Mouse (Mus musculus) ovary, postnatal 10 days (tissue): ENCODE results near the gene Bag6.
"Not testable (repeated sequence)": the region's sequence is repeated elsewhere in the genome, so short reads cannot be mapped to it uniquely, and the experiment has no call there.

Source experiments
- DNase-seq: peaks from one replicate; pipeline ENCODE4 v3.0.0; 2022; ENCODE audit warnings: low spot score

Bag6 gene

DNA sequence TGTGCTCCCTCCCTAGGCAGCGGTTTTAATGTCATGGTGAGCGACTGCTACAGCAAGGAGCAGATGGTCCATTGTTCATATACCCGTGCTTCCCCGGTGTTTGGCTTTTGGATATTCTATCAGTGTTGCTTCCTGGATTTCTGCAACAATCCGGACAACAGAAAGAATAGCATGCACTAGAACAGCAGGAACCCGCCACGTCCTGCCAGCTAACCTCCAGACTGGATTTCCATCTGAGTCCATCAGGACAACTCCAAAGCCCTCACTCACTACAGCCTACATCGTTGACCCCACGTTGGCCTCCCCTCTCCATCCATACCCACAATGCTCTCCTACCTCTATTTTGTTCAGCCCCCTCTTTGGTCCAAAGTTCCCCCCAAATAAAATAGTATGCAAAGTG is 23.2 kb upstream of the Bag6 start:
- DNase-seq, result no peak

DNA sequence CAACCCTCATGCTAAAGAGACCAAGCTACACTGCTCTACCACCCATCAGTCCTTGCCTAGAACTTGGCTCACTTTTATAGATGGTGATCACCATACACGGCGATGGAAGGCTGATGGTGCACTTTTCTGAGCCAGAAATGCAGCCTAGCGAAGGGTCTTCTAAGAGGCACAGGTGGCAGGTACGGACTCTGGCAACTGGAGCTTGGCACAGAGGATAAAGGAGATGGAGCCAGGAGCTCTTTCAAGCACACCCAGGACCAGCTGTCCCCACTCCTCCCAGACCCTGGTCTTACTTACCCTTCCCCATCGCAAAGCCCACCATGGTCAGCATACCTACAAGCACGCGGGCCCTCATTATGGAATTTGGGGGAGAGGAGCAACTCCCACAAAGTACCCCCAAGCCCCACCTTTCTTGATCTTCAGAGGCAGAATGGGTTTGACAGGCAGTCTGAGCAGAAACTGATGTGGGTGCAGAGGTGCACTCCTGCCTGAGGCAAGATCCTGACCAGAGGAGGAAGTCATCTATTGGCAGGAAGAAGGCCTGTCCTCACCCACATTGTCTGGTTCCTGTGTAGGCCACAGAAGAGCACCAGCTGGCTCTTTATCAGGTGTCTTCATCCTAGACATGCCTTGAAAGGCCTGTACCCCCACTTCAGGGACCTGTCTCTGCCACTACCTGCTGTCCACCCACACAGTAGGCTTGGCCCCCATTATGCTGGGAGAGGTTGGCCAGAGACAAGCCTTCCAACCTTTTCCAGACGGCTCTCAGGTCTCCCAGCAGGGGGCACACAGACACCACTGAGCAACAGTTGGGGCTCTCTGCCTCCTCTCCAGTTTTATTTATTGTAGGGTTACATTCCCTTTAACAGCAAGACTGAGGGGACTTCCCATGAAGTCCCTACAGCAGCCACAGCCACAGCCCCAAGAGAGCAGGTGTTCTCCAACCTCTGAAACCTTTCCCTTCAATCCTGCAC is 19.6 kb upstream of the Bag6 start, which contains the start of gene Ly6g5b:
Gene Ly6g5b (minus strand): TSS at position 383 of the 974 bp plus-strand sequence.
- DNase-seq, result no peak

DNA sequence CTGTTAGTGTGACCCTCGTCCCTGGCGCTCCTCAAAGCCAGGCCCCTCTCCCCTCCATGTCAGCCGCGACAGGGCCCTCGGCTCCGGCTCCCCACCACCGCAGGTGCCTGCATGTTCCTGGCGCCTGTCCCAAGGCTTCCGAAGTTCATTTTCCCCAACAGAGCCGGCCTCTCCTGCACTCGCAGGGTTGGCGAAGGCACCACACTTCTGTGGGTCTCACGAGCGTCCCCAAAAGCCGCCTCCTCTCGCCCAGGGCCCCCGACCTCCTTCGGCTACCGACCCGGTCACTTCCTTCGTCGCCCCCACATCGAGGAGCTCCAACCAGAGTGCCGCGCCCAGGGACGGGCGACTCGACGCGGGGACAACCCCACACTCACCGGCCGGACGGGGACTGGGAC is 14.2 kb upstream of the Bag6 start:
- no peak for DNase-seq

DNA sequence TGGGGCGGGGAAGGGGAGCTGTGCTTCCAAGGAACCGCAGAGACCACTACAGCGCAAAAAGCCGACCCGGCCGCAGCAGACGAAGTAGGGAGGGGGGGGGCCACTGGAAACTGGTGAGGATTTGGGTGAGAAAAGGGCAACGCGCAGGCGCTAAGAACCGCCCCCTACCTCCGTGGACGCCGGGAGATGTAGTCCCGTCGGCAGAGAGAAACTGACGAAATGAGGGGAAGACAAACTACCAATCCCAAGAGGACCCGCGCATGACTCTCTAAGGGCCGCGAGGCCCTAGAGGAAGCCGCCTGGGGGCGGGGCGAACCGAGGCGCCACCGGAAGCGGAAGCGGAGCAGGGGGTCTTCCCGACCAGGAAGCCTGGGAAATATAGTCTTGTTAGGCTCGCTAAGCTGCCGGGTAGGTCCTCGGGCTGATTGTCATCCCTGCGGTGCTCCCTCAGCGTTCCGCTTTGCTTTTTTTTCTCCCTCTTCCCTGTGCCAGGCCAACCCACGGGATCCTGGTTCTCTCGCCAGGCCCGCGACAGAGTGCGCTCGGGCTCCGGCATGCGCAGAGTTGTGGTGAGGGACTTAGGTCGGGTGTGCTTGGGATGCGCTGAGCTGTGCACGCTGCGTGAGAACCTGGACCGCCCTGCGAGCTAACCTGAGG is 13.7 kb upstream of the Bag6 start, which contains the start of gene Gpank1:
Gene Gpank1 (plus strand): TSS at position 313 of the 657 bp plus-strand sequence.
- DNase-seq, result peak; percentile 86

DNA sequence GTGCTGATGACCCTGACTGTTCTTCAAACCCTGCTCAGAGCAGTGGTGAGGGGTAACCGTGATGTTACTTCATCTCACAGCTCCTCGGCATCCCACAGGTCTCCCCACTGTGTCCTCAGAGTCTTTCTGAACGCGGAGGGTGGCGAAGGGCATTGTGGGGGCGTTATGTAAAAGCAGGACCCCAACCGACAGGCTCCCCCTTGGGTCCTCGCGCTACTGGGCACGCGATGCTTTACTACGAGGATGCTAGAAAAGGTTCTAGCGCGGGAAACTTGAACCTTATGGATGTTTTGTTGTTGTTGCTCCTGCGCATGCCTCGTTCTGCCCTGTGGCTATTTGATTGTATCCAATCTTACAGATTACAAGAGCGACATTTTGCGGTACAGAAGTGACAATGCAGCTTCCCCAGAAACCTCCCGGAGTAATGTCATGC is 13.1 kb upstream of the Bag6 start, which contains the start of gene Csnk2b:
Gene Csnk2b (minus strand): TSS at position 183 of the 433 bp plus-strand sequence.
- no peak for DNase-seq

DNA sequence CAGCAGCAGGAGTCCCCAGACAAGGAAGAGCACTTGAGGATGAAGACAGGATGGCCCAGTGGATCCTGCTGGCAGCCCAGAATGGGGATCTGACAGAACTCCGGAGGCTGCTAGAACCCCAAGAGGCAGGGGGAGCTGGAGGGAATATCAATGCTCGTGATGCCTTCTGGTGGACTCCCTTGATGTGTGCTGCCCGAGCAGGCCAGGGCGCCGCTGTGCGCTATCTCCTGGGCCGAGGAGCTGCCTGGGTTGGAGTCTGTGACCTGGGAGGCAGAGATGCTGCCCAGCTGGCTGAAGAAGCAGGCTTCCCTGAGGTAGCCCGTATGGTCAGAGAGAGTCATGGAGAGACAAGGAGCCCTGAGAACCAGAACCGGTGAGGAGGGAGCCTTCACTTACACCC is 11.7 kb upstream of the Bag6 start:
- DNase-seq, result not testable (repeated sequence)

DNA sequence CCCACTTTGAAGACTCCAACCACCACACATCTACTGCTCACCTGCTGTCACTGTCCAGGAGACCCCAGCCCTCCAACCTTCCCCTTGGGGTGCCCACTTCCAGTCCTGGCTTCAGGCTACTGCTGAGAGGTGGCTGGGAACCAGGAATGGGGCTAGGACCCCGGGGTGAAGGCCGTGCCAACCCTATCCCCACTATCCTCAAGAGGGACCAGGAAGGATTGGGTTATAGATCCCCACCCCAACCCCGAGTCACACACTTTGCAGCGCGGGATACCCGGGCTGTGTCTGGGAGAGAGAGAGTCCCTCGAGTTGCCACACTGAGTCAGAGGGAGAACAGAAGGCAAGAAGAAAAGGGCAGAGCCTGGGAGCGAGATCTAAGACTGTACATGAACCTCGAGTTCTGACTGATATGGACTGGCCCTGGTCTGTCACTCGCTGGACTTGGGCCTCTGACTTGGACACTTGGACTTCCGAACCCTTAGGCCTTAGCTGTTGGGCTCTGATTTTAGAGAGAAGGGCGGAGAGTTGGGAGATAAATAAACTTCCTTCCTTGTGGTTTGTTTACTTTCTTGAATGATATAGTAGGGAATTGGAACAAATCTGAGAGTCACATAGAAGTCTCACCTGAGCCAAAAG is 10.6 kb upstream of the Bag6 start:
- not testable (repeated sequence) for DNase-seq

DNA sequence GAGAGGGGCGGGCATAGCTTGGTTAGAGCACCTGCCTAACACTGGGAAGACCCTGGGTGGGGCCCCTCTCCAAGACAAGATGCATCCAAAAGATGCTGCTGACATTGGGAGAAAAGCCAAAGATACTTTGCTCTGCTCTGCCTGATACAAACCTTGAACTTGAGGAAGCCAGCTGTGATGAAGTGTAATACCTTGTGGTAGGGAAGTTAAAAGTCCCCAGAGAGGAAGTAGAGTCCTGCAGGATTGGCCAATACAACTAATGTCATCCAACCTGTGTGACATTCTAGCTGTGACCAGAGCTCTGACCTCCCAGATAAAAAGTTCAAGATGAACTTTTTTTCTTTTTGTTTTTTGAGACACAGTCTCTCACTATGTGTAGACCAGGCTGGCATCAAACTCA is 9.9 kb upstream of the Bag6 start:
- no peak for DNase-seq

DNA sequence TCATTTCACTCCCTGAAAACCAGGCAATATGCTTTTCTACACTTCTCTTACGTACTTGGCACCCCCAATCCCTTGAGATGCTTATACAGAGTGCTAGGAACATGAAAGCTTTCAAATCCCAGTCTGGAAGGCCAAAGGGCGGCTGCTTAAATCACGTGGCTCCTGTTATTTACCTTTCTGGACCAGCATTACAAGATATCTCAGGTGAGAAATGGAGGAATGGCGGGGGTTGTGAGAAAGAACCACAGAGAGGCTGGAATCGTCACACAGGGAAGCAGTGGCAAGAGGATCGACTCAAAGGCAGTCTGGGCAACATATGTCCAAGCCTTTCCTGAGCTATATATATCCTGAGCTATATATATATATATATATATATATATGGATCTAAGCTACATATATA is 9.4 kb upstream of the Bag6 start:
- DNase-seq, result no peak

DNA sequence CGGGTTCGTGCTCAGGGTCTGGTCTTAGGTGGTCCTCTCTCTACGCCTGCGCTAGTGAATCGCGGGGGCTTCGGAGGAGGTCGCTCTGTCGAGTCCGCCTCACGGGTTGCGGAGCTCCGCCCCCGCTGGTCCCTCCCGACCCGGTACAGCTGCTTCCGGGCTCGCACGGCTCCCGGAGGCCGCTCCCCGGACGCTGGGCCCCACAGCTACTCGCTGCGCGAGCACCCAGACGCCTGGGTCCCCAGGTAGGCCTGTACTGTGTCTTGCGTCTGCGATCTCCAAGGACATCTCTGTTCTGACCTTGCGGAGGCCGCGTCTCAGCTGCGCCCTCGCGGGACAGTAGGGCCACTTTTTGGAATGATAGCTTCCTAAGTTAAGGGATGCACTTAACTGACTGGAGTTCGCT is 8.8 kb upstream of the Bag6 start, which contains the start of gene D17H6S53E:
Gene D17H6S53E (plus strand): TSS at position 168 of the 406 bp plus-strand sequence.
- DNase-seq, result peak; percentile 56

DNA sequence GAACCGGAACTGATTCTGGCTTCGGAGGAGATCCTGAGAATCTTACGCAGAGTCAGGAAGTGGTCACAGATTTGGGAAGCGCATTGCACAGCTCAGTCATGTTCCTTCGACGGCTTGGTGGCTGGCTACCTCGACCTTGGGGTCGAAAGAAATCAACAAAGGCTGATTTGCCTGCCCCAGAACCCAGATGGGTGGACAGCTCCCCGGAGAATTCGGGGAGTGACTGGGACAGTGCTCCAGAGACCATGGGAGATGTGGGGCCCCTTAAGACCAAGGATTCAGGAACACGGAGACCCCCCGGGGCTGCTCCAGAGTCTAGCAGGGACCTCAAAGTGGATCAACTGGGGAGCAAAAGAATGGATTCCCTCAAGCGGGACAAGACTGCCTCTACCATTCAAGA is 8.0 kb upstream of the Bag6 start:
- no peak for DNase-seq

DNA sequence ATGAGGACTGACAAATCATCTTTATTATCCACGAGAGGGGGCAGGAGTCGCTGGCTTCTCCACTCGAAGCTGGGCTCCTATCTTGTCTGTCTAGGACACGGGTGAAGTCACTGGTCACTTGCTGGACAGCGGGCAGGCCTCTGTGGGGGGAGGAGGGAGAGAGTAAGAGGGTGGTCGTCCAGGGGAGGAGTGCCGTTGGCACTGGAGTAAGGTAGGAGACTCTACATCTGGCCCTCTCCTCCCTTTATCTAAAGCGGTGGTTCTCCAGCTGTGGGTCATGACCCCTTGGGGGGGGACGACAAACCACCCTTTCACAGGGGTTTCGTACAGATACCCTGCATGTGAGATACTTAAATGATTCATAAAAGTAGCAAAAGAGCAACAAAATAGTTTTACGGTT is 6.0 kb upstream of the Bag6 start:
- no peak for DNase-seq

DNA sequence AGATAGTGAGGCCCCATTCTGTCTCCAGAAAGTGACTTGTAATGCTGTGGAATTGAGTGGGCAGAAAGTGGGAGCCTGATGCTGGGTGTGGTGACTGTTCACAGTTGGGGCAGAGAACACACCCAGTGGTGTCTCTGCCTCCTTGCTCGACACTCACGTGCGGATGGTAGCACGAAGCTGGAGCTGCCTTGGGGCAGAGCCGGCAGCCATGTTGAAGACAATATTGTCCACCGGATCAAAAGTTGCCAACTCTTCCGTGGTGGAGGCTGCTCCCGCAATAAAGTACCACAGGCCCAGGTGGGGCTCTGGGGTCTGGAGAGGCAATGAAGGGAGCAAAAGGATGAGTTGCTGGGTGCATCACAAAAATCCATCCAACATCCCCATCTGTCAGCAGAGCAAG is 3.9 kb upstream of the Bag6 start:
- no peak for DNase-seq

DNA sequence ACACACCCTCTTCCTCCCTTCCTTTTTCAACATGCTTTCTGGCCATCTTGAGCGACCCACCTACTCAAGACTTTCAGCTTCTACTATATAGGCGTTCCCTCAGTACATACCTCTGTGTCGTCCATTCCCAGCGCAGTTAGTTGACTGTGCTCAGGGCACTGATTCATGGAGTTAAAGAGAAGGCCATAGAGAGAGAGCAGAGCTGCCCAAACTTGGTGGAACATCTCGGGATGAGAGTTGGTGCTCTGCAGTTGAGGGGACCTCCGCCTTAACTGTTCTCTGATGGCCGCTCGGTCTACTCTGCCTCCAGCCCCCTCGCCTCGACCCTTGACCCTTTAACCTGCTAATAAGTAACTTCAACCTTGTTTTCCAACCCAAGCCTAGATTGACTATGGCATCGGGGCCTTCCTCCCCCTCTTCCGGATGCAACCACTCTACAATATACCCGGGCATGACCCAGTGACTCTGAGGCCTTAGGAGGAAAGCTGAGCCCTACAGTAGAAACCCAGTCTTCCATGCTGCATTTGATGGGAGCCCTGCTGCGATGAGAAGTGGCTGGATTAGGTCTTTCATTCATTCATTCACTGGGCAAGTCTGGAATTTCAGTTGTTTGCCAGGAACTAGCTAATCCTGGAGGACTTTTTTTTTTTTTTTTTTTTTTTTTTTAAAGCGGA is 3.3 kb upstream of the Bag6 start, which contains the start of gene Apom:
Gene Apom (minus strand): TSS at position 551 of the 674 bp plus-strand sequence.
- DNase-seq, result no peak

DNA sequence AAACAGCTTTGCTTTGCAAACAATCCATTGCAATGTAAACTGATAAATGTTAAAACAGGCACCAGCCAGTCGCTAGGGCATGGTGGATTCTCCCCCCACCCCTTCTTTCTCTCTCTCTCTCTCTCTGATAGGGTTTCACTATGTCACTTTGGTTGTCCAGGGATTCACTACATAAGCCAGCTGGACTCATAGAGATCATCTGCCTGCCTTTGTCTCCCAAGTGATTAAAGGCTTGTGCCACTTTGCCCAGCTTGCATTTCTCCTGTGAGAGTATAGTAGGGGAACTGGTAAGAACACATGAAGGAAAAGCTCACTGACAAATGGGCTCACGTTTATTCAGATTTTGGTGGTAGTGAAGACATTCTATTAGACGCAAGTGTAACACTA is 2.8 kb upstream of the Bag6 start:
- no peak for DNase-seq

DNA sequence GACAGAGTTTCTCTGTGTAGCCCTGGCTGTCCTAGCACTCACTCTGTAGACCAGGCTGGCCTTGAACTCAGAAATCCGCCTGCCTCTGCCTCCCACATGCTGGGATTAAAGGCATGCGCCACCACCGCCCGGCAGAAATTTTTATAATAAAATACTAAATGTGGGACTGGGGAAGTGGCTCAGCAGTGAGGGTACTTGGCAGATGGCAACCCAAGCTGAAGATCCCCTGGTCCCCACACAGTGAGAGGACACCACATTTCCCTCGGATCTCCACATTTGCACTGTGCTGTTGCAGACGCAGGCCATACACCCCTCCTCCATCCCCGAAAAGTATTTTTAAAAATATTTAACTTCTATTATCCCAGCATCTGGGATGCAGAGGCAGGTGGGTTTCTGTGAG is 1.5 kb upstream of the Bag6 start:
- DNase-seq, result no peak

DNA sequence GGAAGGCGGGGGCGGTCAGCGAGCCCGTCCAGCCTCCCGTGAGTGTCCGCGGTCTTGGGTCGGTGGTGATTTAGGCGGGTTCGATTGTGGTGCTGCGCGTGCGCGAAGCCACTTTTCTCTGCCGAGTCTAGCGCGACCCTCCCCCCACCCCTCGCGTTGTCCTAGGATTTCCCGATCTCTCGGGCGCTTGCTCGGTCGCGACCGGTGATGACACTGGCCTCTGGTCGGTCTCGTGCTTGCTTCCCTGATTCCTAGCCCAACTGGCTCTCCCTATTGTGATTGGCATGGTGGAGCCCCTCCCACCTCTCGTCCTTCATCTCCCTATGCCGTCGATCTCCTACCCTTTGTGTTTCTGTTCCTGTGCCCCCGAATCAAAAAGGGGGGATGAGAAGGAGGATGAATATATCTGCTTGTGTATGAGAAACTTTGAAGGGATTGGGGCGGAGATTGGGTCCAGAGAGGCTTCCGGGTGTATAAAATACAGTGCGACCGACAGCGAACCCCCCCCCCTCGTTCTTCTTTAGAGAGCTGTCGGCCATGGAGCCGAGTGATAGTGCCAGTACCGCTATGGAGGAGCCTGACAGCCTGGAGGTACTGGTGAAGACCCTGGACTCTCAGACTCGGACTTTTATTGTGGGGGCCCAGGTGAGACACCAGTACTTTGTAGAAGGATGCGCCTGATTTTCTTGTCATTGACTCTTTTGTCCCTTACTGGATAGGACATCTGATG is 778 bp downstream of the Bag6 start:
- no peak for DNase-seq

DNA sequence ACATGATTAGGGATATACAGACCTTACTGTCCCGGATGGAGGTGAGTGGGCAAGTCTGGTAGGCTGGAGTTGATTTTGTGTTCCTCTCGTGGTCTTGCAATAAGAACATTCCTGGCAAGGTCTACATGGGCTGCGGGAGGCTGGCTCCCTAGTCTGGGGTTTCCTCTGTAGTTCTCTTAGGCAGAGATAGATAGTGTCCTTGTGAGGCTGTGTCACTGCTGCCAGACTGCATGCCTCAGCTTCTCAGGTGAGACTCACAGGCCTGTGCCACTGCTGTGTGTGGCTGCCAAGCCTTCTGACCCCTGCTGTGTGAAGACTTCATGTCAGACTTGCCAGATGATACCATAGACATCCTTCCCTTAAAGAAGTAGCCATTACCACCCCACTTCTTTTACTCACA is 4.3 kb downstream of the Bag6 start:
- DNase-seq, result no peak

DNA sequence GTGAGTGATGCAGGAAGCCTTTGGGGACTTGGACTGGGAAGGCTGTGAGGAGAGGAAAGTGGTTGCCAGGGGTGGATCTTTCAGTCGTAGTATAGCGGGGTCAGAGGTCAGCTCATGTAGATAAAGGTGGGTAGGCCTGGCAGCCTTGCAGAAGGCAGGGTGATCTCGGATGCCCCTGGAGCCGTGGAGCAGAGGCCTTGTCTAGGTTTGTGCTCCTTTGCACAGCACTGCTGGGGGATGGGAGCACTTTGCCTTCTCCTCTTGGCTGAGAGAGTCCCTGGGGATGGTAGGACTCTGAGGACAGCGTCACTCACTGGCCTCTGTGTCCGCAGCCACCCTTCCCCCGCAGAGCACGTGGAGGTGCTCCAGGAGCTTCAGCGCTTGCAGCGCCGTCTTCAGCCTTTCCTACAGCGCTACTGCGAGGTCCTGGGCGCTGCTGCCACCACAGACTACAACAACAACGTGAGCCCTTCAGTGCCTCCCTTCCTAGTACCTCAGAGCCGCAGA is 5.6 kb downstream of the Bag6 start:
- no peak for DNase-seq

DNA sequence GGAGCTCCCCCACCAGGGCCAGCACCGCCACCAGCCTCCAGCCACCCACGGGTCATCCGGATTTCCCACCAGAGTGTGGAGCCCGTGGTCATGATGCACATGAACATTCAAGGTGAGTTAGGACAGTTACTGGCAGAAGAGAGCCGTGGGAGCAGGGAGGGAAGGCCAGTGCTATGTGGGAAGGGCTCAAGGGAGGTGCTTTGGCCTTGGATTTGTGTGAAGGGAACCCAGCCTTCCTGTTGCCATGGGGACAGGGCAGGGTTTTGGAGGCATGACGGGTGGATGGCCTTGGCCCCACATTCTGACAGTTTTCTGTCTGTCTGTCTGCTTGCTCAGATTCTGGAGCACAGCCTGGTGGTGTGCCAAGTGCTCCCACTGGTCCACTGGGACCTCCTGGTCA is 7.0 kb downstream of the Bag6 start:
- no peak for DNase-seq

DNA sequence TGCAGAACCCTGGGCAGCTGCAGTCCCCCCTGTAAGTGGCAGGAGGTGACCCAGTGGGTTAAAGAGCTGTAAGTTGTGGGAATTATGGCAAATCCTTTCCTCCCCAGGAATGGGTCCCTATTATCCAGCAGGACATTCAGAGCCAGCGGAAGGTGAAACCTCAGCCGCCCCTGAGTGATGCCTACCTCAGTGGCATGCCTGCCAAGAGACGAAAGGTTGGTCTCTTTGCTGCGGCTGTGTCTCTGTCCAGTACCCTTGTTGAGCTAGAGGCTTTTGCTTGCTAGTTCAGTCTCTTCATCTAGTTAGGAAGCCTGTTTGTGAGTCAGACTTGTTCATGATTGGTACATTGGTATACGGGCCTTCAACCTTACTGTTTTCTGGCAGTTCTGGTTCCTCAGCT is 11.2 kb downstream of the Bag6 start:
- DNase-seq, result no peak
